Mouse (Mus musculus) neural tube, embryonic 11.5 days (tissue): Measurements from ENCODE around the gene Braf. TPM values are rescaled to one million over a fixed set of nuclear protein-coding genes. Genes with fewer than 3 reads are reported as not detected.
"Not testable (repeated sequence)": the region's sequence is repeated elsewhere in the genome, so short reads cannot be mapped to it uniquely, and the experiment has no call there.

Experiments
- ATAC-seq: fragments of 200-750 bp; cut with Nextera tagmentation; 2 replicates; pipeline ENCODE4 v1.8.0; 2017; ENCODE audit warnings: moderate number of reproducible peaks, mild to moderate bottlenecking, moderate TSS enrichment, moderate library complexity; ENCODE audit not compliant: insufficient read depth, low FRiP score, low TSS enrichment
- DNase-seq: peaks from one replicate; pipeline ENCODE4 v3.0.0-alpha.2; 2015; ENCODE audit warnings: low spot score
- H3K27ac ChIP-seq: fragments of 300-500 bp; sonication (generic); 2 replicates; pipeline ENCODE4 v1.5.1; 2014; ENCODE audit warnings: low read depth, mild to moderate bottlenecking, low read length
- H3K27me3 ChIP-seq: fragments of 300-500 bp; sonication (generic); 2 replicates; pipeline ENCODE4 v1.6.1; 2014; ENCODE audit warnings: mild to moderate bottlenecking, low read length, mixed read lengths; ENCODE audit not compliant: control insufficient read depth, insufficient read depth
- H3K36me3 ChIP-seq: fragments of 300-500 bp; sonication (generic); 2 replicates; pipeline ENCODE4 v1.6.1; 2014; ENCODE audit warnings: mild to moderate bottlenecking, low read length, moderate library complexity, mixed read lengths; ENCODE audit not compliant: control insufficient read depth, insufficient read depth
- H3K4me1 ChIP-seq: fragments of 300-500 bp; sonication (generic); 2 replicates; pipeline ENCODE4 v1.6.1; 2014; ENCODE audit warnings: low read length, mixed read lengths; ENCODE audit not compliant: control insufficient read depth, insufficient read depth
- H3K4me2 ChIP-seq: fragments of 300-500 bp; sonication (generic); 2 replicates; pipeline ENCODE4 v1.6.1; 2014; ENCODE audit warnings: low read depth, mild to moderate bottlenecking, moderate library complexity
- H3K4me3 ChIP-seq: fragments of 300-500 bp; sonication (generic); 2 replicates; pipeline ENCODE4 v1.5.1; 2014; ENCODE audit warnings: low read depth, low read length
- H3K9ac ChIP-seq: fragments of 300-500 bp; sonication (generic); 2 replicates; pipeline ENCODE4 v1.6.1; 2014; ENCODE audit warnings: mild to moderate bottlenecking, low read length
- H3K9me3 ChIP-seq: fragments of 300-500 bp; sonication (generic); 2 replicates; pipeline ENCODE4 v1.6.1; 2016; ENCODE audit warnings: low read length; ENCODE audit not compliant: control insufficient read depth
- WGBS: fragments of 180-500 bp; shearing (Covaris S2); extraction: QIAGEN DNeasy Blood & Tissue Kit; methylation state at CpG from one replicate; pipeline ENCODE4 v1.1.7; 2014; 5-methylcytosine and 5-hydroxymethylcytosine counted together
- polyA plus RNA-seq: library from polyadenylated mRNA; unstranded; fragments of >200 nt; fragmentation: Nextera tagmentation; extraction: Ambion mirVana; gene quantifications from 2 replicates; pipeline ENCODE4 v1.2.1, GENCODE M21; 2014

Braf gene
- polyA plus RNA-seq: 22.1 TPM in 2 replicates

- Histone ChIP-seq H3K27me3 (no peaks in the 10 kb centered on the region), H3K9me3 (no peaks in the 10 kb centered on the region), H3K4me2 (peak within 1 kb of the TSS; percentile 64), H3K4me1 (peaks cover 9% of the 10 kb centered on the region), H3K27ac (peak within 1 kb of the TSS; percentile 92), H3K36me3 (no peaks in the 10 kb centered on the region), H3K4me3 (peak within 1 kb of the TSS; percentile 72), H3K9ac (peak within 1 kb of the TSS; percentile 83)
- under 1% methylated on average over 57 of the region's 101 CpGs for WGBS
- peak; percentile 90 for DNase-seq
- ATAC-seq: peak; percentile 87
These were observed at the start of gene Braf for GRCm38 (mm10) chr6:39724866-39725711. Braf (minus strand) TSS chr6:39725463.

- ATAC-seq (no peak), DNase-seq (no peak)
- Histone ChIP-seq H3K4me3 (no peak overlapping the region), H3K36me3 (no peaks in the 10 kb centered on the region), H3K4me1 (no peaks in the 10 kb centered on the region), H3K27me3 (no peaks in the 10 kb centered on the region), H3K27ac (no peak overlapping the region), H3K4me2 (no peak overlapping the region), H3K9me3 (no peaks in the 10 kb centered on the region), H3K9ac (no peak overlapping the region)
- 87% methylated on average over 9 of the region's 9 CpGs for WGBS
These were observed 49.8 kb upstream of the Braf start for GRCm38 (mm10) chr6:39775029-39775428.

GRCm38 (mm10) chr6:39757229-39757628 lies 32.0 kb upstream of the Braf start:
- no peak for DNase-seq
- H3K4me2 ChIP-seq: no peak overlapping the region
- no peaks in the 10 kb centered on the region for H3K9me3 ChIP-seq
- H3K36me3 ChIP-seq: no peaks in the 10 kb centered on the region
- H3K4me3 ChIP-seq: no peak overlapping the region
- ATAC-seq: no peak
- H3K9ac ChIP-seq: no peak overlapping the region
- no peak overlapping the region for H3K27ac ChIP-seq
- no peaks in the 10 kb centered on the region for H3K4me1 ChIP-seq
- 49% methylated on average over 2 of the region's 2 CpGs for WGBS
- no peaks in the 10 kb centered on the region for H3K27me3 ChIP-seq

GRCm38 (mm10) chr6:39749881-39750280 lies 24.6 kb upstream of the Braf start:
- ATAC-seq (no peak), DNase-seq (no peak)
- 19% methylated on average over 6 of the region's 6 CpGs for WGBS
- Histone ChIP-seq H3K4me3 (no peak overlapping the region), H3K9me3 (no peaks in the 10 kb centered on the region), H3K27me3 (no peaks in the 10 kb centered on the region), H3K4me1 (no peaks in the 10 kb centered on the region), H3K9ac (no peak overlapping the region), H3K4me2 (no peak overlapping the region), H3K27ac (no peak overlapping the region), H3K36me3 (no peaks in the 10 kb centered on the region)

- Histone ChIP-seq H3K27me3 (no peaks in the 10 kb centered on the region), H3K36me3 (no peaks in the 10 kb centered on the region), H3K4me1 (no peaks in the 10 kb centered on the region), H3K4me3 (no peak overlapping the region), H3K27ac (no peak overlapping the region), H3K9me3 (no peaks in the 10 kb centered on the region), H3K9ac (no peak overlapping the region), H3K4me2 (no peak overlapping the region)
- DNase-seq (no peak), ATAC-seq (no peak)
- 11% methylated on average over 1 of the region's 1 CpGs for WGBS
These were observed 21.8 kb upstream of the Braf start for GRCm38 (mm10) chr6:39747094-39747493.

- no peaks in the 10 kb centered on the region for H3K9me3 ChIP-seq
- WGBS: 84% methylated on average over 1 of the region's 1 CpGs
- DNase-seq (no peak), ATAC-seq (no peak)
- H3K27ac ChIP-seq: no peak overlapping the region
- H3K27me3 ChIP-seq: no peaks in the 10 kb centered on the region
- no peak overlapping the region for H3K4me3 ChIP-seq
- no peaks in the 10 kb centered on the region for H3K4me1 ChIP-seq
- no peaks in the 10 kb centered on the region for H3K36me3 ChIP-seq
- H3K4me2 ChIP-seq: no peak overlapping the region
- H3K9ac ChIP-seq: no peak overlapping the region
These were observed 20.2 kb upstream of the Braf start for GRCm38 (mm10) chr6:39745456-39745855.

GRCm38 (mm10) chr6:39739698-39740097 lies 14.4 kb upstream of the Braf start:
- ATAC-seq: not testable (repeated sequence)
- 86% methylated on average over 9 of the region's 9 CpGs for WGBS

GRCm38 (mm10) chr6:39728095-39728494 lies 2.8 kb upstream of the Braf start:
- DNase-seq (no peak), ATAC-seq (no peak)
- H3K4me1 ChIP-seq: peaks cover 9% of the 10 kb centered on the region
- WGBS: 86% methylated on average over 5 of the region's 5 CpGs
- no peak overlapping the region for H3K4me3 ChIP-seq
- no peak overlapping the region for H3K4me2 ChIP-seq
- no peaks in the 10 kb centered on the region for H3K36me3 ChIP-seq
- H3K27ac ChIP-seq: no peak overlapping the region
- H3K27me3 ChIP-seq: no peaks in the 10 kb centered on the region
- H3K9me3 ChIP-seq: no peaks in the 10 kb centered on the region
- no peak overlapping the region for H3K9ac ChIP-seq

More at GRCm38 (mm10) chr6:39739698-39740097, 14.4 kb upstream of the Braf start:
- not testable (repeated sequence) for H3K36me3 ChIP-seq, H3K4me3 ChIP-seq, H3K4me1 ChIP-seq, H3K9me3 ChIP-seq, DNase-seq, H3K9ac ChIP-seq, H3K4me2 ChIP-seq, H3K27me3 ChIP-seq, H3K27ac ChIP-seq

GRCm38 (mm10) chr6:39726149-39726548 lies 886 bp upstream of the Braf start:
- no peaks in the 10 kb centered on the region for H3K36me3 ChIP-seq
- no peak overlapping the region for H3K4me2 ChIP-seq
- no peak overlapping the region for H3K9ac ChIP-seq
- ATAC-seq: no peak
- H3K27ac ChIP-seq: no peak overlapping the region
- no peaks in the 10 kb centered on the region for H3K9me3 ChIP-seq
- no peak overlapping the region for H3K4me3 ChIP-seq
- H3K4me1 ChIP-seq: peaks cover 9% of the 10 kb centered on the region
- WGBS: 85% methylated on average over 3 of the region's 3 CpGs
- no peak for DNase-seq
- no peaks in the 10 kb centered on the region for H3K27me3 ChIP-seq
